Mouse (Mus musculus) cerebellum, postnatal 36 days (tissue): ENCODE data around the gene Gng13.

Source experiments
- DNase-seq, 2 experiments: peaks; one replicate each; pipeline ENCODE4 v3.0.0; 2021 to 2022; ENCODE audit warnings: mixed read lengths in 2 of 2

Gene Gng13

DNA sequence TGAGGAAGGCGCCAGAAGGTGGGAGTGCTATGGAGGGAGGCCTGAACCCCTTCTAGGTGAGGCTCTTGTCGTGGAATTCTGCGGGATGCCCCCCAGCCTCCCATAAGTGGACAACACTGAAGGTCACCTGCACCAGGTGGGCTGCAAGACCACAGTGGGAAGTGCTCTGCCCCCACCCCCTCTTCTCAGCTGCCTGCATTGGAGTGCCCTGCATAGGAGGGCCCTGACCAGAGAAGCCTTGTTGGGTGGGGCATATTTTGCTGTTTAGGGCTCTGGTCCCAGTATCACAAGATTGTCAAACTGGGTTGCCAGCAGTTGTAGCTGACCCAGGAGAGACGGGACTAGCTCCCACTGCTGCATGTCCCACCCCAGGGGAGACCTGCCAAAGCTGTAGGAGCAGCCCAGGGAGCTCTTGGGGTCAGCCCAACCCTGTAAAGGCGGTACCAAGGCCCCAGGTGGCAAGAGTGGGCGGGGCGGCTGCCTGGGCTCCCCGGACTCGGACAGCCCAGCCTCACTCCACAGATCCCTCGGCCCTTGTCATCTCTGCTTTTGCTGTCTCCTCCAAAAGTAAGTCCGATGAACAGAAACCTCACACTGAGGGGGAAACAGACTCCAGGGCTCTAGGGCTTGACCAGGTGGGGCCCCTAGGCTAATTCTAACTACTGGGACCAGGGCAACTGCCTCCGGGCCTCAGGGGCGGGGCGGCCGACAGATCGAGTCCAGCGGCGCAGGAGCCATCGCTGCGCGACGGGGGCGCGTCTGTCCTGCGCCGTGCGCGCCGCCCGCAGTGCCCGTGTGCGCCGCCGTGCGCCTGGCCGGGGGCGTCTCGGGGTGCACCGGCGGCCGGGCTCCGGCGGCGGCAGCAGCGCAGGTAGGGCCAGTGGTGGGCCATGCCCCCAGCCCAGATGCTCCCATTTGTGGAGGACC lies at the start of gene Gng13:
Gene Gng13 (plus strand): TSS at position 461 of the 927 bp plus-strand sequence.
- no peak for DNase-seq

DNA sequence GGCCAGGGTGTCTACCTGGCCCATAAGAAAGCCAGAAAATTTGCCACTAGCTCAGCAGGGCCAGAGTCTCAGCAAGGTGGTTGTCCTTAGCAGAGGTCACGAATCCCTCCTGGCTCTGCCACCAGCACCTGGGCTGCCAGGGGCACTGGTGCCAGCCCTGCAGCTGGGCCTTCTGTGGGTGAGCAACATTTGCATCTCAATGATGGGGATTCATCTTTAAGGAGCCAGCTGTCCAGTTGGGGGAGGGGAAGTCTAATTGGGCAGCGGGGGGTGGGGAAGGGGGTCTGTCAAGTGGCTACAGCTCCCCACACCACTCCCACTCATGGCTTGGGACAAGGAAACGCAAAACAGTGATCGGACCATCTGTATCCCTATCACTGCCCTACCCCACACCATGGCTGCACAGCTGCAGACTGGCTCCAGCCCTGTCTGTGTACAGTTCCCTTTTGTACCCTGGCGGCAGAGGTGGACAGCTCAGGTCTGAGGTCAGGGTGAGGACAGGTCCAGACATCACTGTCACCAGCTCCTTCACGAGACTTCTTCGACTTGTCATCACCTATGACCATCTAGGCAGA lies 48.4 kb upstream of the Gng13 start:
- no peak for DNase-seq

DNA sequence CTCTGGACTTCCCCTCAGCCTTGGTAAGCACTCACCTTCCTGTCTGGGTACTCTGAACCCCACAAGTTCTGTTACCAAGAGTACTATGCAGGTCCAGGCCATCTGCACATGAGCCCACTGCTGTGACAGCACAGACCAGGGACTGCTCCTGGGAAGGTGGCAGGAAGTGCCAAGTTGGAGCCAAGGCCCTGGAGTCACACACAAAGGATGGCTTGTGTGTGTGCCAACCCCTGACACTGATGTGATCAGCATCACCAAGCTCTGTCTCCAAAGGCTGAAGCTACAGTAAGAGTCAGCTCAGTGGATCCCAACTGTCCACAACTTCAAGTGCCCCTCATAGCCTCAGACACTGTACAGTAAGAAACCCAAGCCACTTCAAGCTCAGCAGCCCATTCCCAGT lies 44.0 kb upstream of the Gng13 start:
- DNase-seq = no peak

DNA sequence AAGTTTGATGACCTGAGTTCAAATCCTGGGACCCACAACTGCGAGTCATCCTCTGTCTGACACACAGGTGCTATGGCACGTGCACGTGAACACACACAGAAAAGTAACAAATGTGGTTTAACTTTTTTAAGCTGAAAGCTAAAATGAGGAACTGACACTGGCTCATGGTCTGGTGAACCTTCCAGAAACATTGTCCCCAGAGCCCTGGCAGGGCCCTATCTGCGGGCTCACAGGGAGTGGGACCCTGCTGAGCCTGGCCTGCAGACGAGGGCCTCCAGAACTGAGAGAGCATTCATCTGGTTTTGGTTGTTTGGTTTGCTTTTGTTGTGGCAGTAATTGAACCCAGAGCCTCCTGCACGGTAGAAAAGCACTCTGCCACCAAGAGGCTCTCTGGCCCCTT lies 39.0 kb upstream of the Gng13 start:
- DNase-seq = no peak

DNA sequence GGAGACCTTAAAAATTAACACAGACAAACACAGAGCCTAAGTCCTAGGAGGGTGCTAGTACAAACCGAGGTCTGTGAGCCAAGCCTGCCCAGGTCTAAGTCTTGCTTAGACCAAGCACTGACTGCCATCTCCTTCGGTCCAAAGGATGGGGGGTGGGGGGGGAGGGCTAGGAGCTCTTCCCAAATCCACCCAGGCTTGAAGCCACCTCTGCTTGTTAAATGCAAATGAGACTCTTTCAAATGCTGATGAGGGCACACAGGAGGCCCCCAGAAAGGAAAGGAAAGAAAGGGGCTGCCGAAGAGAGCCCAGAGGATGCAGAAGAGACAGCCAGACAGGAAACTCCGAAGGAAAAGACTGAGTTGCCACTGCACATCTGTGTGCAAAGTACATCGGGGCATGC lies 37.2 kb upstream of the Gng13 start:
- no peak for DNase-seq

DNA sequence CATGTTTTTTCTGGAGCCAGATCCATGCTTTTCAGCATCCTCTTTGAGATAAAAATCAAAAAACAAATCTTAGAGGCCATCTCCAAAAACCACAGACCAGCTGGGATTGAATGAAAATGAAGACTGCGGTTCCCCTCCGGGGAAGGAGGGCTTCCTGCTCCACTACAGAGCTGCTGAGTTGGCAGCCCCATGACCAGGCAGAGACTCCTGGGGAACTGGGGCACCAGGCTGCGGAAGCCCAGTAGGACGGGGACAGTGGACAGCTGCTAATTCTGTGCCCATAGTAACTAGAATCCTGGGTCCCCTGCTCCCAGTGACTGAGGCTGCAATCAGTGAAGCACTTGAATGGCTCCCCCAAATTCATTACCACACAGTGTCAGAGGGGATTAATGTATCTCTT lies 35.3 kb upstream of the Gng13 start:
- DNase-seq = no peak

DNA sequence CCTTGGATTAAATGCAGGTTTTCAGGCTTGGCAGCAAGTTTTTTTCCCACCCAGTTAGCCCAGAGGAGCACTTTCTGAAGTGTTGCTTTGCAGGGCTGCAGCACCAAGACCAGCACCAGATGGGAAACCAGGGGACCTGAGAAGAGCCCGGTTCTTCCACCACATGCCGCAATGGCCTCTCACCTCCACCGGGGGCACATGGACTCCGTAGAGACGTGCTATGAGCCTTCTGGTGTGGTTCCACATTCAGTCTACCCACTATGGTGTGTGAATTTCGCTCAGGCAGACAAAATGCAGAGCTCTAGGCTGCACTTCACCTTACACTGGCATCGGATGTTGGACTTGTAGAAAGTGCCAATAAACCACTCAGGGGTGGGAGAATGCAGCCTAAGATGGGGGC lies 30.6 kb upstream of the Gng13 start:
- no peak for DNase-seq

DNA sequence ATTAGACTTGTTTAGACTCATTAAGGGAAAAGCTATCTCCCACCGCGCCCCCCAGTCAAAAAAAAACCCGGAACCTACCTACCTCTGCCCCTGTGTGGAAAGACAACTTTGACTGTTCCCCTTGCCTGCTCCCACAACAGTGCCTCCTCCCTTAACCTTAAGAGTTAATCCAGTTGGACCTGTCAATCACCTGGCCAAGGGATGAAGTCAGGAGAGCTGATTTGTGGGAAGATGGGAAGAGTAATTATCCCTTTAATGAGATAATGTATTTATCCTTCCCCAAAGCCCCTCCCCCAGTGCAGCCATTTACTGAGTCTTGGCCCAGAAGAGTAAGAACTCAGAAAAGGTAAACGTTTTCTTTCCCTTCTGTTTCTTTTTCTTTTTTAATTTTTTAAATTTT lies 28.0 kb upstream of the Gng13 start:
- no peak for DNase-seq

DNA sequence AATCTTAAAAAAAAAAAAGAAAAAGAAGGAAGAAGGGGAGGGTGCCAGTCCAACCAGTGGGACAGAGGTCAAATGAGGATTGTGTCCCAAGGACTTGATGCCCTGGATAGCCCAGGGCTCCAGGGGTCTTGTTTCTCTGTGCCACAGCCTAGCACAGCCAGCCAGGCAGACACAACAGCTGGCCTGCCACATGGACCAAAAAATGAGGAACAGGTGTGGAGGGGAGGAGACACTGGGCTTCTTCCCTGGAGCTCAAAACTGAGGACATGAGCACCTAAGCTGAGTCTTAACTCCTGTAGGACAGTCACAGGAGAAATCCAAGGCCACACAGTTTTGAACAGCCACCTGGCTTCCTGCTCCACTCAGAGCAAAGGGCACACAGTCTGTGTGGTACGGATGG lies 20.7 kb upstream of the Gng13 start:
- no peak for DNase-seq

DNA sequence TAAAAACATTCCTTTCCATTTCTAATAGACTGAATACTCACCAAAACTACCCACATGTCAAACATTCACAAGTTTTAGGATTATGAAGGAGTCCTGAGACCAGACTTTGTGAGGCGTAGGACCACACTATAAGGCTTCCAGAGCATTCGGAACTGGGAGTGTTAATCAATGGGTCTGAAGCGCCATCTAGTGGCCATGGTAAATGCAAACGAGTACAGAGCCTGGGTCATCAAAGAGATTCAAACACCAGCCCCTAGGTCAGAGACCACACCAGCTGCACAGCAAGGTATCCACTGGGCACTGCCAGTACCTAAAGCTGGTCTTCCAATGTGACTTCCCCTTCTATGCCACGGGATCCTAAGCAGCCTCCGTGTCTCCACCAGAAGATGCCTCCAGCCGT lies 18.5 kb upstream of the Gng13 start:
- peak; percentile 68 to 83 for DNase-seq

DNA sequence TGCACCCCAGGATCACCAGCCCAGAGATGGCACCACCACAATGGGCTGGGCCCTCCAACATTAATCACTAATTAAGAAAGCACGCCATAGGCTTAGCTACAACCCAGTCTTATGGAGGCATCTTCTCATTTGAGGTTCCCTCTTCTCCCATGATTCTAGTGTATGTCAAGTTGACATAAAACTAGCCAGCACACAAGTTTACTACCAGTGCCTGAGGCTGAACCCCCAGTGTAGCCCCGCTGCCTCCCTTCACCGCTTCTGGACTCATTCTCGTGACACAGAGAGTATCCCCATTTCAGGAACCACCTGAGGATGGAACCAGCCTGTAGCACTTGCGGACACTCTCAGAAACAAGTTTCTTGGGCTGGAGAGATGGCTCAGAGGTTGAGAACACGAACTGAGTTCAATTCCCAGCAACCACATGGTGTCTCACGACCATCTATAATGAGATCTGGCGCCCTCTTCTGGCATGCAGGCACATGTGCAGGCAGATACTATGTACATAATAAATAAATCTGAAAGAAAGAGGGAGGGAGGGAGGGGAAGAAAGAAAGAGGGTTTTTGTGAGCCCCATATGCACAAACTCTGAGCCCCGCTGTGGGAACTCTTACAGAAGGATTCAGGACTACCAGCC lies 16.0 kb upstream of the Gng13 start:
- no peak for DNase-seq

DNA sequence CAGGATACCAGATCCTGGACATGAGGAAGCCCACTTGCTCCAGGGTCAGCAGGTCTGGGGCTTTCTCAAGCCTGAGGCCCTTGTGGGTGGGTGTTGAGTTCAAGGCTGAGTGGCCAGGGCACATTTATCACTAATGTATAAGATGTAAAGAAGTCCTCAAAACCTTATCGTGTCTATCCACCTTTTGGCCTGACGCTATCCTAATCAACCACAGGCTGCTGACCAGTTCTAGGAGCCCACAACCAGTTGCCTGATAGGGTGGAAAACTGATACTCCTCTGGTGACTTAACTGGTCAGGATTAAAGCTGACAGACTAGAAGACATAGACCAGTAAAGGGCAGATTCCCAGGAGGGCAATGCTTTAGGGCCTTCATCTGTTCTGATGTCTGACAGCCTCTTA lies 7.0 kb upstream of the Gng13 start:
- DNase-seq = no peak

DNA sequence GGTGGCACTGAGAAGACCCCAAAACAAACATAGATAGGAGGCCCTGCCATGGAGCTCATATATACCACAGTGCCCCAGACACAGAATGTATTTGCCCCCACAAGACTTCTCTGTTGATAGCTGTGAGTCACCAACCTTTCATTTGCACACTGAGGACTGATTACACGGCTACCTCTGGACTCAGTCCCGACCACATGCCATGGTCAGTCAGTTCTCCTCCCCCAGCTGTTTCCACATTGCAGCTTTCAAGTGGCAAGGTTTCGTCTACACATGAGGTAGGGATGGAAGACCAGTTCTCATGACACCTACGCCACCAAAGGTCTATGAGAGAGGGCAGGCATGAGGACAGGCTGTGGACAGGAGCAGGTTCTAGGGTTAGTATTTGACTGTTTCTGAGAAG lies 5.8 kb upstream of the Gng13 start:
- DNase-seq = no peak

DNA sequence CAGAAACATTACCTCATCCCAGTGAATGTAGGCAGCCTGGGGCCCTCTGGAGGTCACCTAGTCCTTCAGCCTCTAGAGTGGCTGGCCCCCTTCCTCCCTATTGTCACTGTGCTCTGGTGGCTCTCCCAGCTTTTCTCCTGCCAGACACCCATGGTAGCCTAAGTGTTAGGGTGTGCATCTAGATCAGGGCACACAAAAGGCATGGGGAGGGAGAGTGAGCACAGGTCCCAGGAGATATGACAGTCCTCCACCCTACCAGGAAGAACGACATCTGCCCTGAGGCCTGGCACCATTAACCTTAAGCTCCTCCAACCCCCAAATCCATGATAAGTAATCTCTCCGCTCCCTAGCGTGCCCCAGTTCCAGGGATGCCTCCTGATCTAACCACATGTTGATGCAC lies 1.3 kb upstream of the Gng13 start:
- DNase-seq = no peak

DNA sequence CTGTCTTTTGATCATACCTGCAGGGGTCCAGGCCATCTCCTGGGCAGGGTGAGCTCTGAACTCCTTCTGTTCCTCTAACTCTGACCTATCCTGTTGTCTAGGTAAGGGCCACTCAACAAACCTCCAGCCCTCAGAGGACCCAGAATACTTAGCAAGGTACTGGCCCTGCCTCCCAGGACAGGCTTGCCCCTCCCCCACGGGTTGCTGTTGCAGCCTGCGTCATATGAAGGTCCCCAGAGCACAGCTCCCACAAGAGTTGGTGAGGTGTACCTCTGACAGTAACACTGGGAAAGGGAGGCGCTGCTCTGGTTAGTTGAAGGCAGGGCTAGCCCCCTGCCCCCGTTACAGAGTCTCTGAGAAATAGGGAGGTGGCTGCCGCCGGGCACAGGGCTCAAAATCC lies 841 bp upstream of the Gng13 start:
- DNase-seq = no peak

DNA sequence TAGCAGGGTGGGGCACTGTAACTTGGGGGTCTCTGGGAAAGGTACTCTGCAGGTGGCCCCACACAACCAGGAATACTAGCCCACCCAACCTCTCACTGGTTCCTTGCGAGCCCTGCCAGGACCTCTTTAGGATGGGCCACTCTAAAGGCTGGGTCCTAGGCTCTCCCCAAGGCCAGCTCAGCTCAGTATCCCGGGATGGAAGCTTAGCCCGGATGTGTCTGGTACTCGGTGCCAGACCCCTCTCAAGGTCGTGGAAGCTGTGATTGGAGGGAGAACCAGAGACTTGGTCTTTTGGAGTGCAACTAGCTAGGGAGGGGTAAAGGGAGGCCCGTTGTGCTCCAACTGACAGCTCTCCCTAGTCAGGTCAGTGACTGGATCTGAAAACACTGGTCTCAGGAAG lies 720 bp downstream of the Gng13 start:
- no peak for DNase-seq

DNA sequence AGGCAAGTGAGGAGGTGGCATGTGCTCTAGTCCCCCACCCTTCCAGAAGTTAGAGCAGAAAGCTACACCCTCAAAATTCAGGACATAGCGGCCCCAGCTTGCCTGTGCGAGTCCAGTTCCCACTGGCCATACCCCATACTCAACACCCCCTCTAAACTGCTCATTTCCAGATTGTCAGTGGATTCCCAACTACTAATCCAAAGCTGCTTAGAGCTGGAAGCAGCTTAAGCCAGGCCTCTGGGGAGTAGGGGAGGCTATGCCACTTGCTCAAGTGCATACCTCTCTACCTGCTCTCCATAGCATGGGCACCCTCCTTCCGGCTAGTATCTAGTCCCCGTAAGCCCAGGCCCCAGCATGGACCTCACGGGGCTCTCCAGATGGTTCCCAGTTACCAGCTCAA lies 4.5 kb downstream of the Gng13 start:
- DNase-seq = no peak

DNA sequence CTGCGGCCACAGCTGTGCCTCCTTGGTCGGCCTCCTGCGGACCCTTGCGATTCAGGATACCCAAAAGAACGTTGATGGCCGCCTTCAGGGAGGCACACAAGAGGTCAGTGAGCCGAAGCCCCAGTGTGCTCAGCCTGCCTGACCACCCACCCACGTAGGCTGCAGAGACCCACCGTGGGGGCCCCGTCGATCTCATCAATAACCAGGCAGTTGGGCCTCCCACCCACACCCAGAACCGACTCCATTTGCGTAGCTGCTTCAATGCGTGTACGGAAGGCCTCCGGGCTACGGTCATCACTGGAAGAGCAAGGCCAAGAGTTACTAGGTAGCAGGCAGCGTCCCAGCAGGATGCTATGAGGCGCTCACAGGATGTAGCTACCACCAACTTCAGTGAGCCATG lies 6.5 kb downstream of the Gng13 start:
- no peak for DNase-seq

DNA sequence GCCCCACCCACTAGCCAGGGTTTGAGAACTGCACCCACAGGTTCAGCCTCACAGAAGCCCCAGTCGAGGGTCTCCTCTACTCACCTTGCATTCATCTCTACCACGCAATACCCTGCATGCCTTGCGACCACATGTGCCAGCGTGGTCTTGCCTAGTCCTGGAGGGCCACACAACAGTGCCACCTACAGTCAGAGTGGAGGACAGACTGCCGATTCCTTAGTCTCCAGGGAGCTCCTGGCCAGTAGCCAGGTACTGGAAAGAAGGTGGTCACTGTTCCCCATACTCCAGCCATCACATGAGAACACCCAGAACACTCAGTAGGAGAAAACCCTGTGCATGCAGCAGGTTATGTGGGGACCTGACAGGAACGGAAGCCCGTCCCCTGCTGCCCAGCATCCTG lies 6.9 kb downstream of the Gng13 start:
- no peak for DNase-seq

DNA sequence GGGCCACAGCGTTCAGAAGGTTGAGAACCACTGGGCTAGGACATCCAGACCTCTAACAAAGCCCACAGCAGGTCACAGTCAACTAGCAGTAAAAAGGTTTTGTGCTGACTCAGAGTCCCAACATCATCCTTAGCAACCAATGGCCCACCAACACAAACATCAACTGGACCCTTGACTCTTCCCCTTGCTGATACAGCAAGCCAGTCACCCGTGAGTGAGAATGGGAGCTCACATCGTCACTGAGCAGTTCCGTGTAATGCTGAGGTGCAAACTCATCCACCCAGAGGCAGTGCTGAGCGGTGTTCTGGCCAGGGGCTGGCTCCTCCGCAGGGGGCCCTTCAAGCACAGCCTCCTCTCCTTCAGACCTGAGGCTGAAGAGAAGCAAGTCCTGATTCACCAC lies 8.3 kb downstream of the Gng13 start:
- DNase-seq = no peak

DNA sequence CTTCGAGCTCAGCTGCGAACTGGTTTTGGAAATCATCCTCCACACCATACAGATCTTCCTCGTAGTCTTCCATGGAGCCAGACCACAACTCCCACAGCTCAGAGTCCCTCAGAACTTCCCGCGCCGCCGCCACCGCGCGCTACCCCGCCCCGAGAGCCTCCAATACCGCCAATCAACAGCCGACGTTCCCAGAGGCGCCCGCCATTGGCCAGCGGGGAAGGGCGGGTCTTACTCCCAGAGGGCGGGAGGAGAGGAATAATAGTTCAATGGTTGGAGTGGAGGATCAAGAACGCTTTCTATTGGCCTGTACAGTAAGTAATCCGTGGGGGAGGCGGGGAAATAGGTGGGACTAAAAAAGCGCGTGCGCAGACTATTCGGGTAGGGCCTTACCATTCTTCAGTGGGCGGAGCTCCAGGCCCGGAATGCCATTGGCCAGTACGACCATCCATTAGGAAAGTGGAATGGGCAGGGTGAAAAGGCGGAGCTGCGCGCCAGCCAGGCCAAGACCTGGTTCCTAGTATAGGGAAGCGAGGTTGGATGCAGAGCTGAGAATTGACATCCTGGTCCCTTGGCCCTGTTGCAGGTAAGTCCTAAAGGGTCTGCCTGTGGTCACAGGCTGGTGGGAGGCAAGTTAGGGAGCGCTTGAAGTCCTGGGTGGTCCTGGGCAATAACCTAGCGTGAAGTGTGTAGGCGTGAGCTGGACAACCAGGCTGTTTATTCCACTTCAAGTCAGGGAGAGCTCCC lies 10.5 kb downstream of the Gng13 start, which contains the start of the genes Chtf18 and Rpusd1:
Gene Chtf18 (minus strand): TSS at position 155 of the 744 bp plus-strand sequence.
Gene Rpusd1 (plus strand): TSS at position 406 of the 744 bp plus-strand sequence.
- peak; percentile 99 for DNase-seq

DNA sequence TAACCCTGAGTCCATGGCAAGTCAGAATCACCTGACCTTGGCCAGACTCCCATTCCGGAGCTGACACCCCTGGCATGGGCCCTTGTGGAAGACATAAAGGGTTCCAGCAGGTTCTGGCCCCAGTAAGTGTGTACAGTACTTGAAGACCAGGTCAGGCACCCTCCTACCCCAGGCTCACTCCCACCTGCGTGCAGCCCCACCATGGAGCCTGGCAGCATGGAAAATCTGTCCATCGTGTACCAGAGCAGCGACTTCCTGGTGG lies 11.0 kb downstream of the Gng13 start:
- DNase-seq = no peak

DNA sequence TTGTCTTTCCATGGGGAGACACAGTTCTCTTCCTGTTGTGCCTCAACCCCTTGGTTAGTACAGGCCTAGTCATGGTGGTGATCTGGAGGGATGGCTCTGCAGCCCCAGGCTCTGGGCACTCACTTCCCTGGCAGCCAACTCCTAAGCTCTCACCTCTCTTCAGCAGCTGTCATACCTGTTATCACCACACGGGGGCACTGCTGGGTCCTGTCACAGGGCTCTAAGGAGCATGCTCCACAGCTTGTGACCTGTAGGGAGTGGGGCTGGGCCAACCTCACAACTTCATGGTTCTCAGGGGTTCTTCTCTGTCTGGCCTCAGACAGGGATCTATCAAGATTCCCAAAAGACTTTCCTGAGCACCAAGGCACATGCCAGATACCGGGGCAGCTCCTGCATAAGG lies 15.1 kb downstream of the Gng13 start:
- DNase-seq = peak; percentile 89

DNA sequence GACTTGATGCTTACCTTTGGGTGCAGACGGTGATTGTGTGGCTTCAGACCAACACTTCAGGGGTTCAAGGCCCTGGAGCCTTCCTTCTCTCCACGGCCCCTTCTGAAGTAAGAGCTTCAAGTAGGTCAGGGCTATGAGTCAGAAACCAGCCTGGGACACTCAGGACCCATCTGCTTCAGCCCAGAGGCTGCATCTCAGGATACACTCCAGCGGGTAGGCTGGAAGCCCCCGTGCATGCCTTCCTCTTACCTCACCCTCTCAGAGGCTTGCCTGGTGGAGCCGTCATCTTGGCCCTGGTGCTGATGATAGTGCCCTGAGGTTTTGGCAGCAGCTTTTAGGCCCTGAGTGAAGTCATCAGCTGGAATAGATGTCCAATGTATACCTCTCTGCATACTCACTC lies 18.3 kb downstream of the Gng13 start:
- DNase-seq = no peak
